Mouse (Mus musculus): ENCODE data around the gene Misp.

The Misp gene

DNA sequence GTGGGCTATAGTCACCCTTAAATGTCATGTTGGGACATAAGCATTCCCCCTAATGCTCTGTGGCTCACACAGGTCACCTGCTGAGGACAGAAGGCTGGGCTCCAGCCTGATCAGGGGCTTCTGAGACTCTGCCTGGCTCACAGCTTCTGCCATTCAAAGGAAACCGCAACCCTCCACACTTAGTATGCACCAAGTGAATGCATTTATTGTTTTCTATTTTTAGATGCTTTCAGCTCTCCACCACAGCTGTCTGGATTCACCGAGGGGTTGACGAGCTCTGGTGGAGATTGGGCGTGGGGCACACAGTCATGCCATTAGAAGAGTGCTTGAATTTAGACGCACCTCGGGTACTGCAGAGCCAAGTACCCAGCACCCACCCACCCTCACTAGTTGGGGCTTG is 52.5 kb downstream of the Misp start:
- no peak for DNase-seq (ENCODE audit: low read depth, low spot score)

DNA sequence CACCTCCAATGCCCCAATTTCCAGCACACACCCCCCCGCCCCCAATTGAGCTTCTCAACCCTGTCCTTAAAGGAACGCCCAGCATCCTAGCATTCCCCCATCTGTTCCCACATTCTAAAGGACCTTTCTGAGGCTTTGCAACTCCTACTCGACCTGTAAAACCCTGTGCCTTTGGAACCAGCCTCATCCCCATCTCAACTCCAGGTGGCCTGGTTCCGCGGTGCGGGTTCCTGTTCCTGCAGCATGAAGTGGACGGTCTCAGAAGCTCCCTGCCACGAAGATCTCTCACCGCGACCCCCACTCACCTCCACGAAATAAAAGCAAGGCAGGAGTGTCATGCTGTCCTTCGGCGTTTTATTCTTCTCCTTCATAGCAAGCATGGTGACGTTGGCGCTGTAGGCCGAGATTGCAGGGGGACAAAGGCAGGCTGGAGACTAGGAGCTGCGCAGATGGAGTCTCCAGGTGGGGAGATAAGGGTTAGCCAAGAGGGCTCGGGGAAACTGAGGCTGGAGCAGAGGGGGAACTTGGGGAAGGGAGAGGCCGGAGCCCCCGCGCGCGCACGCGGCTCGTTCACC is 53.0 kb downstream of the Misp start:
- no peak for DNase-seq (ENCODE audit: low read depth, low spot score)

DNA sequence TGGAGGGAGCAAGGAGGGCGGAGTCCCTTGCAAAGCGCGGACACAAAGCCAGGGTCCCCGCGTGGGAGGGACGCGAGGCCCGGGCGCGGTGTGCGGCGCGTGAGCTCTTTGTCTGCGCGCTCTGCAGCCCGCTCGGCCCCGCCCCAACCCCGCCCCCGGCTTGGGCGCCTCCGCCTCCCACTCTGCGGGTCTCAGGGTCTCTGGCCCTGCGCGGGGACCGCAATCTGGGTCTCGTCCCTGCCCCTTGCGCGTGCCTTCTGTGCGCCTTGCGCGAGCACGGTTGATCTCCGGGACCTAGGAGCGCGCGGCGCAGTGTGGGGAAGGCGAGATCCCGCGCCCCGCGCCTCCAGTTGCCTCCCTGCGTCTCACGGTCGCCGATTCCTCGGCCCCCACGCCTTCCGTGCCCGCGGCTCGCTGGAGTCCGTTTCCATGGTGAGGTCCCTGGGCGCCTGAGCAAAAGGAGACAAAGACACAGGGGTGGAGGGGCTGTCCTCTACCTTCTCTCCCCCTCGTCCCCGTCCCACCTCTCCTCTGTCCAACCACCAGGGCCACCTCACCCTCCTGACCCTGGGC is 53.6 kb downstream of the Misp start, which contains the start of the genes Prtn3 and Plppr3:
Gene Prtn3 (plus strand): TSS at position 187 of the 573 bp plus-strand sequence.
Gene Plppr3 (minus strand): TSS at position 345 of the 573 bp plus-strand sequence.
- peak; percentile 67 for DNase-seq (ENCODE audit: low read depth, low spot score)

DNA sequence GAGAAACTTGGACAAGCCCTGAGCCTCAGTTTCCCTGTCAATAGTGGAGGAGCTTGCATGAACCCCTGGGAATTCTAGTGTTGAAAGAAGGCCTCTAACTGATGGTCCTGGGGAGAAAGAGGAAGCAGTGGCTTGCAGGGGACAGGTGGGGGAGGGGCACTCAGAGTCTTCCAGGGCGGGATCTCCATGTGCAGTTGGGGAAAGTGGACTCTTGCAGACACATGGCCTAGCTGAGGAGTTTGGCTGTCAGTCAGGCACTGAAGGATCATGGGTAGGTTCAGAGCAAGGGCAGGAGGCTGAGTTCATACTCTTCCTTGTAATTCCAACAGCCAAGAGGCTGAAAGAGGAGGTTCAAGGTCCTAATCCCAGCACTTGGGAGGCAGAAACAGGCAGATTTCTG is 56.4 kb downstream of the Misp start:
- DNase-seq (ENCODE audit: low read depth, low spot score), result no peak

DNA sequence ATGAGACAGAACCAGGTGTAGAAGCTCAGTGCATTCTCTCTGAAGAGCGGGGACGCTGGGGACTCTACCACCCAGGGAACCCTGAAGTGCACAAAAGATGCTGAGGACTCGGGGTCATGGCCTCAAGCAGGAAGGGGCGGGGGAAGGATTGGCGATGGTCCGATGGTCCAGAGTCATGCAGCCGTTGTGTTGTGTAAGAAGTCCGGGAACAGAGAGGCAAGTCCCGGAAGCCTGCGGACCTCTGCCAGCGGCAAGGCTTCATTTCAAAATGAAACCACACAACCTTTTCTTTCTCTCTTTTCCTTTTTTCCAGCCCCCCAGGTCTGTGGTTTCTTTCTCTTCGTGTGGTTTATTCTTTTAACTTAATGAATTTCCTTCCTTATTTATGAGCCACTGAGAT is 57.0 kb downstream of the Misp start:
- DNase-seq (ENCODE audit: low read depth, low spot score), result no peak

DNA sequence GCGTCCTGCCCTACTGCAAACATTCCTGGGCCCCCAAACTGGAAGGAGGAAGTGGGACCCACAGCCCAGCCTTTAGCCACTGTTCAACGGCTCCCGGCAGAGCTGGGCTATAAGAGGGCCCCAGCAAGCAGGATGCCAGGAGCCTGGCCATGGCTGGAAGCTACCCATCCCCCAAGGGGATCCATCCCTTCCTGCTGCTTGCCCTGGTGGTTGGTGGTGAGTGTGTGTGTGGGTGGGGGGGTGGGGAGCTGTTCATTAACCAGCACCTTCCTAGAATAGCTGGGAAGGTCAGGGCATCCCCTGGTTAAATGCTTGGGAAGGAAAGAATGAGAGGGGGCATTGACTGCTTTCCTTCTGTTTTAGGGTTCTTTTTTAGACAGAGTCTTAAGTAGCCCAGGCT is 58.7 kb downstream of the Misp start:
- DNase-seq (ENCODE audit: low read depth, low spot score), result no peak
